Mouse (Mus musculus): ENCODE measurements at regions not wholly inside any gene's neighbourhood (a gene's known extent, or its start where the extent isn't known, plus 50 kb on each side); places are given as distances from the start of the nearest gene placed in this dataset.

DNA sequence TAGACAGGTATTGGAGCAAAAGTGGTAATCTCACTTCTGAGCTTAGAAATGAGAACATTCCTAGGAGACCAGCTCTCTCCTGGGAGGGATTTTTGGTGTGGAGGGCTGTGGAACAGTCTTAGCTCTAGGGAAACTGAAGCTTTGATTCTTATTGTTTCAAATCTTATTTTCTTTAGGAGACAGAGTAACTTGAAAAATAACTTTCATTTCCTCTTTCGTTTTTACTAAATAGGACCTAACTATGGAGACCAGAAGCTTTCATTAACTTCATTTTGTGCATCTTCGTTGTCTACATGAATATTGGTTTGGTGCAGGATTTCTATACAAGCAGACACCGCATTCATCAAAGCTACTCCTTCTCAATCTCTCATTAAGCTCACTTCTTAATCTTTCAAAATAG lies 1010.5 kb upstream of the Msl3l2 start:
- Histone ChIP-seq H3K9me3 (replicated peaks; ENCODE audit: control insufficient read depth, low read length) (no peaks in the 10 kb centered on the region), H3K4me2 (ENCODE audit: low read depth, low read length) (no peak overlapping the region), H3K36me3 (replicated peaks; ENCODE audit: control insufficient read depth, insufficient read depth, low read depth, low read length) (no peaks in the 10 kb centered on the region), H3K4me1 (ENCODE audit: control insufficient read depth, insufficient read depth, low read length) (no peaks in the 10 kb centered on the region), H3K27me3 (ENCODE audit: control insufficient read depth, insufficient read depth, low read length) (no peaks in the 10 kb centered on the region), H3K27ac (replicated peaks; ENCODE audit: low read depth, low read length) (no peak overlapping the region), H3K4me3 (ENCODE audit: low read depth, low read length) (no peak overlapping the region), H3K9ac (replicated peaks; ENCODE audit: low read length) (no peak overlapping the region)
- ATAC-seq (replicated peaks; ENCODE audit: insufficient number of reproducible peaks, low FRiP score, low TSS enrichment, low read depth) (no peak), DNase-seq (ENCODE audit: low spot score) (no peak)
- WGBS: 84% methylated on average over 3 of the region's 3 CpGs

DNA sequence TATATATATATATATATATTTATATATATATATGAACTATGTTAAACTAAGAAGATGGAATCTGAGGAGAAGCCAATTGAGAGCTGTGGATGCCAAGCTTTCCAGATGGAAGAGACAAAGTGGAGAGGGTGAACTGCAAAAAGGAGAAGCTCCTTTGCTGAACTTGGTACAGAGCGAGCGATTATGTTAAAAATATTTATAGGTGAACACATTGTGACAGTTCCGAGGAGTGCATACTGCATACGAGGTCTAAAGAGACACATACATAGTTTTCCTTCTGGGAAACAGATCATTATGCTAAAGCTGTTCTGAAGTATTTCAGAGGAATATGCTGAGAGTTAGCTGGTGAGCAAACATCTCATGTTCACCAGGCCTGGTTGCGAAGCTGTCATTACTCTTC lies 1009.5 kb upstream of the Msl3l2 start:
- 87% methylated on average over 5 of the region's 5 CpGs for WGBS
- Histone ChIP-seq H3K27me3 (ENCODE audit: control insufficient read depth, insufficient read depth, low read length) (no peaks in the 10 kb centered on the region), H3K36me3 (replicated peaks; ENCODE audit: control insufficient read depth, insufficient read depth, low read depth, low read length) (no peaks in the 10 kb centered on the region)

DNA sequence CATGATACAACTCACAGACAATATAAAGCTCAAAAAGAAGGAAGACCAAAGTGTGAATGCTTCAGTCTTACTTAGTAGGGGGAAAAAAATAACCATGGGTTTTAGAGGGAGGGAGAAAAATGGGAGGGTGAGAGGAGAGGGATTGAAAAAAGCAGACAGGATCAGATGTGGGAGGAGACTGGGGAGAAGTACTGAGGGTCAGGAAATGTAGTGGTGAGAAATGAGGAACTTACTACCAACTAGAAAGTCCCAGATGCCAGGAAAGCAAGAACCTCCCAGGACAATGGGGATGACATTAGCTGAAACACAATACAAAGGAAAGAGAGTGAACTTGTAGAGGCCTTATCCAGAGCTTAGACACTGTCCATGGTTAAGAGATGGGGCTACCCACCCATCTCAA lies 1008.4 kb upstream of the Msl3l2 start:
- Histone ChIP-seq H3K4me3 (ENCODE audit: low read depth, low read length) (no peak overlapping the region), H3K9ac (replicated peaks; ENCODE audit: low read length) (no peak overlapping the region), H3K4me2 (ENCODE audit: low read depth, low read length) (no peak overlapping the region), H3K27ac (replicated peaks; ENCODE audit: low read depth, low read length) (no peak overlapping the region), H3K36me3 (replicated peaks; ENCODE audit: control insufficient read depth, insufficient read depth, low read depth, low read length) (no peaks in the 10 kb centered on the region), H3K27me3 (ENCODE audit: control insufficient read depth, insufficient read depth, low read length) (no peaks in the 10 kb centered on the region), H3K9me3 (replicated peaks; ENCODE audit: control insufficient read depth, low read length) (no peaks in the 10 kb centered on the region), H3K4me1 (ENCODE audit: control insufficient read depth, insufficient read depth, low read length) (no peaks in the 10 kb centered on the region)
- ATAC-seq (replicated peaks; ENCODE audit: insufficient number of reproducible peaks, low FRiP score, low TSS enrichment, low read depth): no peak
- DNase-seq (ENCODE audit: low spot score): no peak

More for the DNA sequence above, 1009.5 kb upstream of the Msl3l2 start:
- Histone ChIP-seq H3K9me3 (replicated peaks; ENCODE audit: control insufficient read depth, low read length) (no peaks in the 10 kb centered on the region), H3K4me2 (ENCODE audit: low read depth, low read length) (no peak overlapping the region), H3K27ac (replicated peaks; ENCODE audit: low read depth, low read length) (no peak overlapping the region), H3K4me3 (ENCODE audit: low read depth, low read length) (no peak overlapping the region), H3K4me1 (ENCODE audit: control insufficient read depth, insufficient read depth, low read length) (no peaks in the 10 kb centered on the region), H3K9ac (replicated peaks; ENCODE audit: low read length) (no peak overlapping the region)
- DNase-seq (ENCODE audit: low spot score): no peak
- ATAC-seq (replicated peaks; ENCODE audit: insufficient number of reproducible peaks, low FRiP score, low TSS enrichment, low read depth): no peak

DNA sequence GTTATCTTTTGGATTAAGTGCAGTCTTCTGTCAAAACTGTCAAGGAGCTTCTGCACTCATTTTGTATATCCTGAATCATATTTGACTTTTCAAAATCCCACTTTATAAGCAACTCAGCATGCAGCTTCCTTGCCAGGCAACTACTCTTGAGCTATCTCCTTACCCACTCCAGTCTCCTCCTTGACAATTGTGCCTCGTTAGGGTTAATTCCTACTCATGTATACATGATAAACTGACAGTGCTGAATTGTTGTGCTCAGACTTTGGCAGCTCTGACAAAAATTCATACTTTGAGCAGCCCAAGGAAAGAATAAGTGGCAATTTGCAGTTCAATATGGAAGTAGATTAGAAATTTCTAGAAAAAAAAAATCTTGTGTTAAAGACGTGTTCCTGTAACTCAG lies 994.5 kb upstream of the Msl3l2 start:
- Histone ChIP-seq H3K36me3 (replicated peaks; ENCODE audit: control insufficient read depth, insufficient read depth, low read depth, low read length) (no peaks in the 10 kb centered on the region), H3K4me3 (ENCODE audit: low read depth, low read length) (no peak overlapping the region), H3K4me2 (ENCODE audit: low read depth, low read length) (no peak overlapping the region), H3K27ac (replicated peaks; ENCODE audit: low read depth, low read length) (no peak overlapping the region), H3K27me3 (ENCODE audit: control insufficient read depth, insufficient read depth, low read length) (no peaks in the 10 kb centered on the region), H3K9me3 (replicated peaks; ENCODE audit: control insufficient read depth, low read length) (no peaks in the 10 kb centered on the region), H3K4me1 (ENCODE audit: control insufficient read depth, insufficient read depth, low read length) (no peaks in the 10 kb centered on the region), H3K9ac (replicated peaks; ENCODE audit: low read length) (no peak overlapping the region)
- ATAC-seq (replicated peaks; ENCODE audit: insufficient number of reproducible peaks, low FRiP score, low TSS enrichment, low read depth): no peak
- WGBS: 71% methylated on average over 2 of the region's 2 CpGs
- DNase-seq (ENCODE audit: low spot score): no peak

DNA sequence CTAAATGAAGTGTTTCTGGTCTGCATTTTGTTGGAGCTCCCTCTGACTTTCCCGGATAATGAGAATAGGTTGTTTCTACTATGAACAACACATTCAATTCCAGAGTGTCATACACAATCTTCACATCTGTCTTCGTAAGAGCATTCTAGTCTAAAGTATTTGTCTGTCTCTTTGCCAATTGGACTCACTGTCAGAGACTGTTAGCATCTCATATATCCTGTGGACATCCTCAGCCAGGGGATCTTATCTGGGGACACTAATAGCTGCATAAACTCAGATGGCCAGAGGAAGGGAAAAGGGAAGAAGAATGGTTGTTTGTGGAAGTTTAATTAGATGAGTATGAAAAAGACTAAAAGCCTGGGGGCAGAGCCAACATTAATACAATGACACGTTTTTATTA lies 958.5 kb upstream of the Msl3l2 start:
- Histone ChIP-seq H3K9ac (replicated peaks; ENCODE audit: low read length) (no peak overlapping the region), H3K27me3 (ENCODE audit: control insufficient read depth, insufficient read depth, low read length) (no peaks in the 10 kb centered on the region), H3K4me2 (ENCODE audit: low read depth, low read length) (no peak overlapping the region), H3K36me3 (replicated peaks; ENCODE audit: control insufficient read depth, insufficient read depth, low read depth, low read length) (no peaks in the 10 kb centered on the region), H3K27ac (replicated peaks; ENCODE audit: low read depth, low read length) (no peak overlapping the region), H3K4me1 (ENCODE audit: control insufficient read depth, insufficient read depth, low read length) (no peaks in the 10 kb centered on the region), H3K4me3 (ENCODE audit: low read depth, low read length) (no peak overlapping the region), H3K9me3 (replicated peaks; ENCODE audit: control insufficient read depth, low read length) (no peaks in the 10 kb centered on the region)
- ATAC-seq (replicated peaks; ENCODE audit: insufficient number of reproducible peaks, low FRiP score, low TSS enrichment, low read depth) (no peak), DNase-seq (ENCODE audit: low spot score) (no peak)
- WGBS: 72% methylated on average over 3 of the region's 3 CpGs

DNA sequence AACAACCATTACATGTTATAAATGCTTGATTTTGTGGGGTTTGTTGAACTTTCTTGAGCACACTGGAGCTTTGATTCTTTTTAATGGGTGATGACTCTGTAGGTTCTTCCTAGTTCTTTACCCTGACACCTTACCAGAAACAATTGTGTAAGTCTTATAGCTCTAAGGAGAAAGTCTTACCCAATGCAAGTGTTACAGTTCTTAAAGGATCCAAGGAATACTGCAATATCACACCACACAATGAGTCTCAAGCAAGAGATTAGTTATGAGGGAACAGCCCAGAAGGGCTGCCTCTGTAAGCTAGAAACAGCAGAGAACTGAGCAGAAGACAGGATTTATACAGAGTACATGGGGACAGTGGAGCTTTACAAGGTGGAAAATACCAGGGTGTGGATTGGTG lies 914.5 kb upstream of the Msl3l2 start:
- ATAC-seq (replicated peaks; ENCODE audit: insufficient number of reproducible peaks, low FRiP score, low TSS enrichment, low read depth) (no peak), DNase-seq (ENCODE audit: low spot score) (no peak)
- Histone ChIP-seq H3K36me3 (replicated peaks; ENCODE audit: control insufficient read depth, insufficient read depth, low read depth, low read length) (no peaks in the 10 kb centered on the region), H3K27ac (replicated peaks; ENCODE audit: low read depth, low read length) (no peak overlapping the region), H3K4me1 (ENCODE audit: control insufficient read depth, insufficient read depth, low read length) (no peaks in the 10 kb centered on the region), H3K9me3 (replicated peaks; ENCODE audit: control insufficient read depth, low read length) (no peaks in the 10 kb centered on the region), H3K9ac (replicated peaks; ENCODE audit: low read length) (no peak overlapping the region), H3K4me2 (ENCODE audit: low read depth, low read length) (no peak overlapping the region), H3K27me3 (ENCODE audit: control insufficient read depth, insufficient read depth, low read length) (no peaks in the 10 kb centered on the region), H3K4me3 (ENCODE audit: low read depth, low read length) (no peak overlapping the region)

DNA sequence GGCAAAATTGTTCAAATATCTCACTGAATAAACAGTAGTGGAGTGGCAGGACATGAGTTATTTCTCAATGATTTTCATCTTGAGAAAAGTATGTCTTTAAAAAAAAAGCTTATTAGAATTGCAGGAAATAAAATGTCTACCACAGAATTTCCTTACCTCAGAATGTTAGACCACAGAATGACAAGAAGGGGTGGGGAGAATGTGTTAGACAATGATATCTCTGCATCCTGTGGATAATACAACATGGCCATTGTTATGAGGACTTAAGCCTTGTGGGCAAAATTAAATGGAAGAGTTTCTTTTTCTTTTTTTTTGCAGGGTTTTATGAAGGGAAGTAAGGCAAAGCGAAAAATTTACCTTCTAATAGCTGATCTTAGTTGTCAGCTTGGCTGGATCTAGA lies 912.6 kb upstream of the Msl3l2 start:
- no peak overlapping the region for H3K27ac ChIP-seq (replicated peaks; ENCODE audit: low read depth, low read length)
- H3K9me3 ChIP-seq (replicated peaks; ENCODE audit: control insufficient read depth, low read length): no peaks in the 10 kb centered on the region
- no peaks in the 10 kb centered on the region for H3K36me3 ChIP-seq (replicated peaks; ENCODE audit: control insufficient read depth, insufficient read depth, low read depth, low read length)
- no peak overlapping the region for H3K9ac ChIP-seq (replicated peaks; ENCODE audit: low read length)
- no peak for ATAC-seq (replicated peaks; ENCODE audit: insufficient number of reproducible peaks, low FRiP score, low TSS enrichment, low read depth)
- no peaks in the 10 kb centered on the region for H3K4me1 ChIP-seq (ENCODE audit: control insufficient read depth, insufficient read depth, low read length)
- no peak overlapping the region for H3K4me3 ChIP-seq (ENCODE audit: low read depth, low read length)
- DNase-seq (ENCODE audit: low spot score): no peak
- 55% methylated on average over 1 of the region's 1 CpGs for WGBS
- H3K27me3 ChIP-seq (ENCODE audit: control insufficient read depth, insufficient read depth, low read length): no peaks in the 10 kb centered on the region
- no peak overlapping the region for H3K4me2 ChIP-seq (ENCODE audit: low read depth, low read length)

DNA sequence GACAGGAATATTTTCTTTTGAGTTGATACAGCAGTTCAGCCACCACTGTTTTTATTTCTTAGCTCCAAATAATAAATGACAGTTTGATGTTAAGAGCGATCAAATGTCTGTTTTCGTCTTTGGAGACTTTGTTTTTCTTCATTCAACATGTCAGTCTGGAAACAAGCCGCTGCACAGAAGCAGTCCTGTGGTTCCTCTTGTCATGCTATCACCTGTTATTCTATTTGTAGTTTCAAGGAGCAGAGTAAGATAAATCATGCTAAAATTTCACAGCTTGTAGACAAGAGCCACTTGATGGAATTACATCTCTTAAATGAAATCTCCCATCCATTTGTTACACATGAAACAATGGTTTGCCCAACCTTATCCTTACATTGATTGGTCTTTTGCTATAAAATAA lies 911.5 kb upstream of the Msl3l2 start:
- H3K27me3 ChIP-seq (ENCODE audit: control insufficient read depth, insufficient read depth, low read length): no peaks in the 10 kb centered on the region
- no peaks in the 10 kb centered on the region for H3K4me1 ChIP-seq (ENCODE audit: control insufficient read depth, insufficient read depth, low read length)
- H3K4me3 ChIP-seq (ENCODE audit: low read depth, low read length): no peak overlapping the region
- DNase-seq (ENCODE audit: low spot score) (no peak), ATAC-seq (replicated peaks; ENCODE audit: insufficient number of reproducible peaks, low FRiP score, low TSS enrichment, low read depth) (no peak)
- no peaks in the 10 kb centered on the region for H3K36me3 ChIP-seq (replicated peaks; ENCODE audit: control insufficient read depth, insufficient read depth, low read depth, low read length)
- H3K4me2 ChIP-seq (ENCODE audit: low read depth, low read length): no peak overlapping the region
- 81% methylated on average over 3 of the region's 3 CpGs for WGBS
- no peak overlapping the region for H3K27ac ChIP-seq (replicated peaks; ENCODE audit: low read depth, low read length)
- H3K9me3 ChIP-seq (replicated peaks; ENCODE audit: control insufficient read depth, low read length): no peaks in the 10 kb centered on the region
- H3K9ac ChIP-seq (replicated peaks; ENCODE audit: low read length): no peak overlapping the region

DNA sequence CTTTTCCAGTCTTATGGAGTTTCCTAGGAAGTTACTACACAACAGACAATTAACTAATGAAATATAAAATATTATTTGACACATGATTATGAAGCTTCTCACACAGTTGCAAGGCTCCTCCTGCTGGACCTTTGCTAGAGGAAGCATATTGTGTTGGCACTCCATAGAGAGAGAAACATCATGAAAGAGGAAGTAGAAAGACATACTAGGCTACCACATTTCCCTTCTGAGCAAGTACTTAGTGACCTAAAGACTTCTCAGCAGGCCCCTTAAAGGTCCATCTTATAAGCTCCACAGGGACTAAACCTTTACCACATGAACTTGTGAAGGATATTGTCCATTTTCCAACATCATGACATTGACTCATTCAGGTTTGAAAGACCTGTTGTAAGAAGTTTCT lies 869.6 kb upstream of the Msl3l2 start:
- H3K27ac ChIP-seq (replicated peaks; ENCODE audit: low read depth, low read length): no peak overlapping the region
- no peak for ATAC-seq (replicated peaks; ENCODE audit: insufficient number of reproducible peaks, low FRiP score, low TSS enrichment, low read depth)
- H3K9ac ChIP-seq (replicated peaks; ENCODE audit: low read length): no peak overlapping the region
- H3K4me3 ChIP-seq (ENCODE audit: low read depth, low read length): no peak overlapping the region
- no peak overlapping the region for H3K4me2 ChIP-seq (ENCODE audit: low read depth, low read length)
- no peak for DNase-seq (ENCODE audit: low spot score)
- no peaks in the 10 kb centered on the region for H3K9me3 ChIP-seq (replicated peaks; ENCODE audit: control insufficient read depth, low read length)
- no peaks in the 10 kb centered on the region for H3K36me3 ChIP-seq (replicated peaks; ENCODE audit: control insufficient read depth, insufficient read depth, low read depth, low read length)
- no peaks in the 10 kb centered on the region for H3K4me1 ChIP-seq (ENCODE audit: control insufficient read depth, insufficient read depth, low read length)
- H3K27me3 ChIP-seq (ENCODE audit: control insufficient read depth, insufficient read depth, low read length): no peaks in the 10 kb centered on the region
